Mouse (Mus musculus): ENCODE measurements around the gene Trmt61a.

Gene Trmt61a

GRCm38 (mm10) chr12:111732921-111733320 lies 55.0 kb downstream of the Trmt61a start:
- DNase-seq (ENCODE audit: low read depth), result no peak
